Mouse (Mus musculus): ENCODE data around the gene Ralgps1. TPM values are rescaled to one million over a fixed set of nuclear protein-coding genes. Genes with fewer than 3 reads are reported as not detected.

Ralgps1 gene
- total and polyA plus RNA-seq, 3 experiments = 0.62 to 2.1 (median 1.5) TPM

DNA sequence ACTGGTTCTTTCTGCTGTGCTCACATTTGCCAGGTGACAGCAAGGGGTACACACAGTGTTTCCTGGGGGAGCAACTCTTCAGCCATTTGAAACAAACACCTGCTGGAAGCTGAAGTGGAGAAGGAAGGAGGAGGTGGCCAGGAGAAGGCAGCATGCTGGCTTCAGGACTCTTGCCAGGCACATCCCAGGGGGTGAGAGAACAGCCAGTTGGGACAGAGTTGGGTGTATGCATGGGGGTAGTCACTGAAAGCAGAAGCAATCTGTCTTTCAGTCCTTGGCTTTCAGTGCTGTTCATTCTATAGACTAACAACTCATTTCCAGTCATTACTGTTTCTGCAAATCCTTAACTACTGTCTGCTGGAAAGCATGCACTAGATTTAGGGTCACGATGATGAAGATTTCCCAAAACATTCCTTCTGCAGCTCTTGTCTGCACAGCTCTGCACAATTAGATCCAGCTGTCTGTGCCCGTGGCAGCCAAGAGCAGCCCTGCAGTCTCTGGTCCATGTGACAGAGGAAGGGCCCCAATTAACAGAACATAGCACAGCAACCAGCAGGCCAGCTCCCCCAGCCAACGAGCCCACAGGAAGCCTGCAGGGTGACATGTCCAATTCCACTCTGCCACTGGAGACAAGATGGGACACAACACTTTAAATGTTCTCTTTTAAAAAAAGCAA lies 70.8 kb downstream of the Ralgps1 start:
- Histone ChIP-seq H3K9ac (ENCODE audit: insufficient read depth, low read depth) (no peak overlapping the region), H3K9me3 (replicated peaks; ENCODE audit: low read length) (no peaks in the 10 kb centered on the region), H3K79me2 (replicated peaks; ENCODE audit: control insufficient read depth, extremely low read depth, insufficient read depth, poor library complexity, severe bottlenecking) (no peaks in the 10 kb centered on the region), H3K4me2 (ENCODE audit: insufficient read depth, low read depth, poor library complexity, severe bottlenecking) (no peak overlapping the region), H3K27ac (ENCODE audit: insufficient read depth, low read depth) (no peak overlapping the region), H3K27me3 (replicated peaks) (no peaks in the 10 kb centered on the region), H3K4me3 (replicated peaks in 1 of 3; ENCODE audit: low read depth in 2 of 3, low read length in 2 of 3, poor library complexity in 1 of 3) (no peak overlapping the region), H3K36me3 (replicated peaks in 1 of 2; ENCODE audit: control insufficient read depth in 1 of 2, insufficient read depth in 1 of 2, low read length in 1 of 2) (no peaks in the 10 kb centered on the region), H3K4me1 (ENCODE audit: control insufficient read depth in 1 of 2, insufficient read depth in 2 of 2) (0 out of 4 replicates have a peak, but pooled peaks cover 0 to 3% of the 10 kb centered on the region in 2 experiments)
- TF ChIP-seq RAD21 (IDR thresholded peaks at IDR 0.05; ENCODE audit: low read depth, low read length) (no peak), MAX (IDR thresholded peaks at IDR 0.05; ENCODE audit: low read length) (no peak), MYC (IDR thresholded peaks at IDR 0.05; ENCODE audit: low read depth, low read length) (no peak), UBTF (IDR thresholded peaks at IDR 0.05; ENCODE audit: low read depth, low read length) (no peak), MAFK (IDR thresholded peaks at IDR 0.05; ENCODE audit: insufficient replicate concordance, low read length) (no peak), POLR2A (IDR thresholded peaks at IDR 0.05; ENCODE audit: low read depth, low read length) (no peak), ELF1 (IDR thresholded peaks at IDR 0.05; ENCODE audit: low read depth, low read length) (no peak)
- in situ Hi-C loops (cut with MboI; ENCODE audit: low pct_ligation_motif_present, low pct_unique_long_range_greater_than_20kb, low sequenced_read_pairs) = no loop called here
- DNase-seq (ENCODE audit: extremely low read depth) = no peak
- dilution Hi-C loops (cut with MboI; ENCODE audit: extremely low pct_ligation_motif_present, extremely low pct_unique_long_range_greater_than_20kb, low sequenced_read_pairs) = no loop called here

DNA sequence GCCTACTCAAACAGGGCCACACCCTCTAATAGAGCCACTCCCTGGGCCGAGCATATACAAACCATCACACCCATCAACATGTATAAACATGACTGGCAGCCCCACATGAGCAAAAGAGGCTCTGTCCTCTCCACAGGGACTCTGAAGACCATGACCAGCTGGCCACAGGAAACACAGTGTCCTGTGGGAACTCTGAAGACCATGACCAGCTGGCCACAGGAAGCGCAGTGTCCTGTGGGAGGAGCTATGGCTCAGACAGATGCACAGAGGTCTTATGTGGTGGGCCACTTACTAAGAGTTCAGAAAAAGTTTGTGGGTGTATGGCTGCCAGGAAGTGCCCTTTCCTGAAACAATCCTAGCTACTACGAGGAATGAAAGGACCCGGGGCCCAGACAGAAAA lies 72.4 kb downstream of the Ralgps1 start:
- Histone ChIP-seq H3K4me2 (ENCODE audit: insufficient read depth, low read depth, poor library complexity, severe bottlenecking) (no peak overlapping the region), H3K79me2 (replicated peaks; ENCODE audit: control insufficient read depth, extremely low read depth, insufficient read depth, poor library complexity, severe bottlenecking) (no peaks in the 10 kb centered on the region), H3K4me3 (replicated peaks in 1 of 3; ENCODE audit: low read depth in 2 of 3, low read length in 2 of 3, poor library complexity in 1 of 3) (no peak overlapping the region), H3K27ac (ENCODE audit: insufficient read depth, low read depth) (no peak overlapping the region), H3K9ac (ENCODE audit: insufficient read depth, low read depth) (no peak overlapping the region), H3K27me3 (replicated peaks) (no peaks in the 10 kb centered on the region), H3K4me1 (ENCODE audit: control insufficient read depth in 1 of 2, insufficient read depth in 2 of 2) (0 out of 4 replicates have a peak, but pooled peaks cover 0 to 3% of the 10 kb centered on the region in 2 experiments), H3K36me3 (replicated peaks in 1 of 2; ENCODE audit: control insufficient read depth in 1 of 2, insufficient read depth in 1 of 2, low read length in 1 of 2) (no peaks in the 10 kb centered on the region), H3K9me3 (replicated peaks; ENCODE audit: low read length) (no peaks in the 10 kb centered on the region)
- in situ Hi-C loops (cut with MboI; ENCODE audit: low pct_ligation_motif_present, low pct_unique_long_range_greater_than_20kb, low sequenced_read_pairs) = no loop called here
- dilution Hi-C loops (cut with MboI; ENCODE audit: extremely low pct_ligation_motif_present, extremely low pct_unique_long_range_greater_than_20kb, low sequenced_read_pairs) = no loop called here
- no peak for DNase-seq (ENCODE audit: extremely low read depth)
- TF ChIP-seq MYC (IDR thresholded peaks at IDR 0.05; ENCODE audit: low read depth, low read length) (no peak), RCOR1 (conservative IDR thresholded peaks at IDR 0.05; ENCODE audit: low read depth, low read length) (no peak), ZMIZ1 (IDR thresholded peaks at IDR 0.05; ENCODE audit: low read depth, low read length) (no peak), POLR2A (IDR thresholded peaks at IDR 0.05; ENCODE audit: low read depth, low read length) (no peak), E2F4 (IDR thresholded peaks at IDR 0.05; ENCODE audit: insufficient replicate concordance, low read depth, low read length) (no peak), IRF4 (IDR thresholded peaks at IDR 0.05; ENCODE audit: low read depth, low read length) (no peak), USF2 (conservative IDR thresholded peaks at IDR 0.05; ENCODE audit: low read depth, low read length) (no peak), HCFC1 (IDR thresholded peaks at IDR 0.05; ENCODE audit: low read depth, low read length) (no peak), ZC3H11A (IDR thresholded peaks at IDR 0.05; ENCODE audit: low read depth, low read length) (no peak), JUN (IDR thresholded peaks at IDR 0.05; ENCODE audit: insufficient read depth, low read depth, low read length) (no peak), NRF1 (IDR thresholded peaks at IDR 0.05; ENCODE audit: low read depth, low read length) (no peak), KAT2A (IDR thresholded peaks at IDR 0.05; ENCODE audit: insufficient replicate concordance, low read length) (no peak), SMC3 (IDR thresholded peaks at IDR 0.05; ENCODE audit: low read depth, low read length) (no peak), EP300 (IDR thresholded peaks at IDR 0.05; ENCODE audit: low read length) (no peak), ELF1 (IDR thresholded peaks at IDR 0.05; ENCODE audit: low read depth, low read length) (no peak), PAX5 (IDR thresholded peaks at IDR 0.05; ENCODE audit: low read length) (no peak)

All from CH12.LX (cell line).